Mouse (Mus musculus) spleen, adult 2 months (tissue): ENCODE measurements around the gene Wdr19. TPM values are rescaled to one million over a fixed set of nuclear protein-coding genes. Genes with fewer than 3 reads are reported as not detected.

ENCODE experiments used
- DNase-seq, 2 experiments: peaks; one replicate each; pipeline versions ENCODE4 v3.0.0 to v3.0.0-alpha.2; 2012 to 2021; ENCODE audit warnings: low spot score in 2 of 2, low read depth in 1 of 2
- H3K27ac ChIP-seq: fragments of 200-500 bp; 2 replicates; pipeline ENCODE4 v1.5.1; 2012; ENCODE audit warnings: low read length, inconsistent platforms; ENCODE audit not compliant: insufficient read depth
- H3K27me3 ChIP-seq: fragments of 200-500 bp; 2 replicates; pipeline ENCODE4 v1.6.1; 2012; ENCODE audit warnings: mild to moderate bottlenecking, moderate library complexity, low read length, inconsistent platforms; ENCODE audit not compliant: control insufficient read depth, insufficient read depth
- H3K36me3 ChIP-seq: fragments of 200-500 bp; 2 replicates; pipeline ENCODE4 v1.6.1; 2012; ENCODE audit warnings: mild to moderate bottlenecking, low read length, inconsistent platforms; ENCODE audit not compliant: control insufficient read depth, insufficient read depth
- H3K4me1 ChIP-seq: fragments of 200-500 bp; 2 replicates; pipeline ENCODE4 v1.6.1; 2011; ENCODE audit warnings: inconsistent platforms; ENCODE audit not compliant: control insufficient read depth, insufficient read depth, insufficient read length
- H3K4me3 ChIP-seq: fragments of 200-500 bp; 2 replicates; pipeline ENCODE4 v1.5.1; 2011; ENCODE audit warnings: mild to moderate bottlenecking, inconsistent platforms; ENCODE audit not compliant: insufficient read depth, insufficient read length; ENCODE audit errors: extremely low read depth
- CTCF ChIP-seq: fragments of 200-500 bp; IDR thresholded peaks from 2 replicates; pipeline ENCODE4 v1.5.1; 2011; ENCODE audit warnings: mild to moderate bottlenecking, inconsistent platforms; ENCODE audit not compliant: insufficient read depth, insufficient read length, insufficient replicate concordance; ENCODE audit errors: extremely low read depth
- POLR2A ChIP-seq: fragments of 200-500 bp; IDR thresholded peaks from 2 replicates; pipeline ENCODE4 v1.6.1; 2011; ENCODE audit warnings: low read depth, low read length, inconsistent platforms
- WGBS: fragments of 180-500 bp; shearing (Covaris S2); methylation state at CpG from one replicate; pipeline ENCODE4 v1.1.7; 2018; 5-methylcytosine and 5-hydroxymethylcytosine counted together
- polyA plus RNA-seq: library from polyadenylated mRNA; depleted of rRNA; stranded (reverse); fragments of >200 nt; gene quantifications from 2 replicates; pipeline ENCODE4 v1.2.3, GENCODE M21; 2012

The Wdr19 gene
- polyA plus RNA-seq, 1 experiment = 0.67 TPM

DNA sequence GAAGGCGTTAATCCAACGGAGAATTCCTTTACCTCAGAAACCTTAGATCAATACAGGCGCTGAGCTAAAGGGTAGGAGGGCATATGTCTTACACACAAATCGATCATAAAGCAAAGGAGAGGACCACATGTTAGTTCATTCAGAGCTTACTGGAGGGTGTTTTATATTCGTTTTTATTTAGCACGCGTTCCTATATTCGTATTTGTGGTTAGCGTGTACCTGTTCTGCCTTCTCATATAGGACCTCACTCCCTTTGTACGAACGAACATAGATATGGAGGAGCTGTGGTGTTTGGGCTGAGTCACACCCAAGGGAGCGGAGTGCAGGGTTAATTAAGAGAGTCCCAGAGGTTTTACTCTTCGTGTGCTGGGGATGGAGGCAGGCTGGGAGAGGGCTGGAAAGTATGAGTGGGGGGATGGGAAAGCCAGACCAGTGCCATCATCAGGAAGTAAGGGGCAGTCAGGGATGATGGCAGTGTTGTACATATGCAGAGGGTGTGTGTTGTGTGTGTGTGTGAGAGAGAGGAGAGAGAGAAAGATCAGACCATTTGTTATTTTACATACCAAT is 23.5 kb upstream of the Wdr19 start:
- no peak overlapping the region for H3K27ac ChIP-seq
- H3K27me3 ChIP-seq = no peaks in the 10 kb centered on the region
- WGBS = 89% methylated on average over 13 of the region's 13 CpGs
- H3K4me1 ChIP-seq = no peaks in the 10 kb centered on the region
- no peaks in the 10 kb centered on the region for H3K36me3 ChIP-seq
- DNase-seq = no peak
- TF ChIP-seq CTCF (no peak), POLR2A (no peak)
- no peak overlapping the region for H3K4me3 ChIP-seq

DNA sequence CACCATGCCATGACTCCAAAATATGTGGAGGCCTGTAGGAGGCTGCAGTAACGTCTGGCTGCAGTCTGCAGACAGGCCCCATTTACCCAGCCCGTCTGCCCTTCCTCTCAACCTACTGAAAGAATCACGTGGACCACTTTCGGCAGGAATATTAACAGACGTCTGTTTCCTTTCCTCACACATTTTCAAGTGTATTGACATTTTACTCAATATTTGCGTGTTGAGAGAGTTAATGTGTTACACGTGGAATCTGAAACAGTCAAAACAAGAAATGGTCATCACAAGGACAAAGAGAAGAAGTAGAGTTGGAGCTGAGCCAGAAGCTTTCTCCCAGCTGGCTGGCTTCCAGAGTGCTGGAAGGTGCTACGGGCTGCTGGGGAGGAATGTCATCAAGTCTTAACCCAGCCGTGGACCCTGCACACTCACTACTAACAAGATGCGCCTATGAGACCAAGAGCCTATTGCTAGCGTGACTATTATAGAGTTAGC is 22.4 kb upstream of the Wdr19 start:
- WGBS = 68% methylated on average over 11 of the region's 11 CpGs
- Histone ChIP-seq H3K4me1 (no peaks in the 10 kb centered on the region), H3K27ac (no peak overlapping the region), H3K4me3 (no peak overlapping the region), H3K27me3 (no peaks in the 10 kb centered on the region), H3K36me3 (no peaks in the 10 kb centered on the region)
- no peak for DNase-seq
- TF ChIP-seq CTCF (no peak), POLR2A (no peak)

DNA sequence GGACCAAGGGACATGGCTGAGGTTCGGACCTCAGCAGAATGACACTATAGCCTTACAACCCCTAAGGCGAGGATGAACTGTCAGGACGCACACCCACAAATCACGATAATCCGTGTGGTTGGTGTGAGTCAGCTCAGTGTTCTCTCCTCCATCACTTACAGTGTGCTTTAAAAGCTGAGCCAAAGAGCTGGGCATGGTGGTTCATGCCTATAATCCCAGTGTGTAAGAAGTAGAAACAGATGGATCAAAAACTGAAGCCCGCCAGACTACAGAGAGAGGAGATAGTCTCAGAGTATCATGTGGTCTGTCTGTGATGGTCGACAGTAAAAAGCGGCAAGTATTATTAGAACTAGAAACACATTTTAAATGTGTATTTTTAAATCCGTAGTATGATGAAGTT is 21.0 kb upstream of the Wdr19 start:
- 93% methylated on average over 9 of the region's 9 CpGs for WGBS
- Histone ChIP-seq H3K4me1 (no peaks in the 10 kb centered on the region), H3K27me3 (no peaks in the 10 kb centered on the region), H3K4me3 (no peak overlapping the region), H3K36me3 (no peaks in the 10 kb centered on the region), H3K27ac (no peak overlapping the region)
- TF ChIP-seq POLR2A = no peak
- no peak for TF ChIP-seq CTCF
- DNase-seq = no peak

DNA sequence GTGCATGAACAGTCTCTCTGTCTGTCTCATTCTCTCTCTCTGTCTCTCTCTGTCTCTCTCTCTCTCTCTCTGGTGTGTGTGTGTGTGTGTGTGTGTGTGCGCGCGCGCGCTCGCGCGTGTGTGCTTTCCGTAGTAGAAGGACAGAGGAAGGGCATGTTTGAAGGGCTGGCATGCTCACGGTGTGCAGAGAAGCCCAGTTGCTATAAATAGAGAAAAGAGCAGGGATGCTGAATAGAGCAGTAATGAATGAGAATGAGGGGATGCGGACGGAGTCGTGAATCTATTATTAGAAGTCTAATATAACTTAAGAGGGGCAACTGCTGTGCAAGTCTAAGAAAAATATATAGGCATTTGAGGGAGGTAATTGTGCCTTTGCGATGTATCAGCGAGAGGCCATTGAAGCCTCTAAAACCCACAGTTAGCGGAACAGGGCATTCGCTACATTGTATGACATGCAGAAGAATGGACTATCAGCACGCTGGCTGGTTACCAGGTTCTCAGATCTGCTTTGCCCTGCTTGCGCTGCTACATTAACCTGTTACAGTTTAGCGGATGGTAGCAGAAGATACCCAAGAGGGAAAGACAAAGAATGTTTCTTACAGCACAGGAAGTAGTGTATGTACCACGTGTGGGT is 18.2 kb upstream of the Wdr19 start:
- Histone ChIP-seq H3K27ac (no peak overlapping the region), H3K36me3 (no peaks in the 10 kb centered on the region), H3K4me1 (no peaks in the 10 kb centered on the region), H3K27me3 (no peaks in the 10 kb centered on the region), H3K4me3 (no peak overlapping the region)
- no peak for DNase-seq
- no peak for TF ChIP-seq CTCF
- TF ChIP-seq POLR2A = no peak
- 81% methylated on average over 21 of the region's 21 CpGs for WGBS

DNA sequence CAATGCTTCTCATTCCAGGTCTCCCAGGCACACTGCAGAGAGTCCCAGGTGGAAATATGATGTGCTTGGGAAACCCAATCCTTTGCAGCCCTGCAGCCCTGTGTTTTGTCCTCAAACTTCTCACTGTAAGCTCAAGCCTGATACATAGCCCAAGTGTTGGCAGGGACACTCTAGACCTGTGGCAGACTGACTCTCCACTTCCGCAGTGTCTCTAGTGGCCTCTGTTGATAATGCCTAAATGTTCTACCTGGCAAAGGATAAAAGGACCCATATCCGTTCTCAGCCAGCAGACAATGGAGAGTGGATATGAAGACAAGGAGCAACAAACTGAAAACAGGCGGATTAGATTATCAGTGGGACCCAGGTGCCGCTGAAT is 17.7 kb upstream of the Wdr19 start:
- Histone ChIP-seq H3K4me3 (no peak overlapping the region), H3K27me3 (no peaks in the 10 kb centered on the region), H3K4me1 (no peaks in the 10 kb centered on the region), H3K27ac (no peak overlapping the region), H3K36me3 (no peaks in the 10 kb centered on the region)
- no peak for DNase-seq
- TF ChIP-seq POLR2A = no peak
- TF ChIP-seq CTCF = no peak
- WGBS = 91% methylated on average over 4 of the region's 4 CpGs

DNA sequence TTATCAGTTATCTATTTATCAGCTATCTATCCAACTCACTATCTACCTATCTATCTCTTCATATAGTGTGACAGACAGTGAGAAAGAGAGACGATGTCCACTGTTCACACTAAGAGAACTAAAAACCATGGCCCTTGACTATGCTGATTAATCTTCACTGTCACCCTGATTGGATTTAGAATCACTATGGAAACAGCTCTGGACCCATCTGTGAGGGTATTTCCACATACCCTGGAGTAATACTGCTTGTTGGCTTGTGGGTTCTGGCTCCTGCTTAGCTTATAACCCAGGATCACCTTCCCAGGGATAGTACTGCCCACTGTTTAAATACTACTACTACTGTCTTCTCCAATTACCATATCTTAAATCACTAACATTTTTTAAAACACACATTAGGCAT is 17.2 kb upstream of the Wdr19 start:
- DNase-seq = no peak

DNA sequence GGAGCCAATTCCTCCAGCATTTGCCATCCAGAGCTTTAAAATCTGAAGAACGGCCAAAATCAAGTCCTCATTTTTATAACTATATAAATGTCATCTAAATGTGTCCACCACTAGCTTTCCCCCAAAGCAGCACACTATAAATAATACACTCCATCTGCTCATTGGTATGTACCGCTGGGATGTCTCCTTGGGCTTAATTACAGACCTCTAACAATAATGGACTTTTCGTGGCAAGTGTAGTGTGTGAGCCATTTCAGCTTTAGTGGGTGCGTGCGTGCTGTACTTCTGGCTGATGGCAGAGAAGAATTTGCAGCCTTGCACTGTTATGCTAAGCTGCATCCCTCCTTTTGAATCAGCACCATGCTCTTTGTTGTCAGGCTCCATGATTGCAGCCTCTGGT is 7.9 kb upstream of the Wdr19 start:
- no peak overlapping the region for H3K27ac ChIP-seq
- WGBS = 93% methylated on average over 5 of the region's 5 CpGs
- H3K27me3 ChIP-seq = no peaks in the 10 kb centered on the region
- no peak for TF ChIP-seq POLR2A
- no peak for TF ChIP-seq CTCF
- H3K4me1 ChIP-seq = no peaks in the 10 kb centered on the region
- H3K36me3 ChIP-seq = no peaks in the 10 kb centered on the region
- H3K4me3 ChIP-seq = no peak overlapping the region
- no peak for DNase-seq

More for the DNA sequence above, 17.2 kb upstream of the Wdr19 start:
- Histone ChIP-seq H3K36me3 (no peaks in the 10 kb centered on the region), H3K27ac (no peak overlapping the region), H3K4me3 (no peak overlapping the region), H3K4me1 (no peaks in the 10 kb centered on the region), H3K27me3 (no peaks in the 10 kb centered on the region)
- WGBS = 83% methylated on average over 1 of the region's 1 CpGs
- TF ChIP-seq POLR2A (no peak), CTCF (no peak)
